9 mouse cellular contexts compared by ENCODE assay signal in the genomic region with DNA sequence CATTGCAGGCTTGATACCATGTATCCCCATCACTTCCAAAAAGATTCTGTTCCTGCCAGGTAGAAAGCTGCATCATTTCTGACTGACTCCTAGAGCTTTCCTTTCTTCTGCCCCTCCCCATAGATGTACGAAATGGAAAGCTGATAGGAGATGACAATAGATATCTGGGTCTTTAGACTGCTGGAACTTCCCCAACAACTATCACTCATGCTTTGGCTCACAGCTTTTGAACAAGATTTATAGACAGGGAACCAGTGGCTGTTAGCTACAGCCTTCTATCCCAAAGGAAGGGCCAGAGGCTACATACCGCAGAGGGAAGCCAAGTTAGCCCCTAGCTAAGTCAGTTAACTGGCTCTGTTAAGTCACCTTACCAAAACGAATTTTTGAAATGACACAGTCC.
DNase-seq lines count a peak whose midpoint lies in the region; ATAC-seq lines count a peak whose summit lies in the region.
"Had no signal": no experiment of that assay in that cellular context is flagged by ENCODE, and none has a peak within 500 bp of the region (broad histone marks: within the 10 kb centered on the region; RNA-seq: fewer than 3 reads in every experiment).

No protein-coding gene starts in this region.

- no peak overlapping the region for H3K27ac ChIP-seq in neural tube, embryonic 11.5 days (ENCODE audit: low read depth, low read length)
- H3K27ac ChIP-seq in limb, embryonic 15.5 days = peak overlapping the region; percentile 98
- H3K27ac ChIP-seq in stomach, embryonic 16.5 days (ENCODE audit: low read length) = no peak overlapping the region; the same call in 1 of the 2 replicates

- peak overlapping the region; percentile 67 for H3K4me2 ChIP-seq in neural tube, embryonic 11.5 days (ENCODE audit: low read depth)
- H3K4me2 ChIP-seq in limb, embryonic 15.5 days = peak overlapping the region; percentile 62
- H3K4me2 ChIP-seq in stomach, embryonic 16.5 days (ENCODE audit: low read depth, low read length) = peak overlapping the region; percentile 75

- 17% methylated on average over 3 of the region's 3 CpGs for WGBS in neural tube, embryonic 11.5 days
- 34% methylated on average over 3 of the region's 3 CpGs for WGBS in limb, embryonic 15.5 days
- 33% methylated on average over 3 of the region's 3 CpGs for WGBS in stomach, embryonic 16.5 days

- no peaks in the 10 kb centered on the region for H3K36me3 ChIP-seq in neural tube, embryonic 11.5 days (ENCODE audit: control insufficient read depth, insufficient read depth, low read length)
- no peaks in the 10 kb centered on the region for H3K36me3 ChIP-seq in limb, embryonic 15.5 days
- no peaks in the 10 kb centered on the region for H3K36me3 ChIP-seq in stomach, embryonic 16.5 days (ENCODE audit: control insufficient read depth, insufficient read depth, low read length)

- ATAC-seq in CD4-positive, CD25-positive, alpha-beta regulatory T cell, adult 4 months = no peak
- ATAC-seq in neural tube, embryonic 11.5 days (ENCODE audit: insufficient read depth, low FRiP score, low TSS enrichment) = no peak
- no peak for ATAC-seq in limb, embryonic 15.5 days (ENCODE audit: insufficient number of reproducible peaks, low FRiP score, low TSS enrichment, low read depth)
- no peak for ATAC-seq in stomach, embryonic 16.5 days (ENCODE audit: insufficient read depth, low FRiP score)
- ATAC-seq in erythroid progenitor cell, adult 5-6 weeks (replicated peaks; ENCODE audit: low FRiP score, poor library complexity, severe bottlenecking) = no peak

- H3K27me3 ChIP-seq in neural tube, embryonic 11.5 days (ENCODE audit: control insufficient read depth, insufficient read depth, low read length) = no peaks in the 10 kb centered on the region
- H3K27me3 ChIP-seq in limb, embryonic 15.5 days = no peaks in the 10 kb centered on the region
- H3K27me3 ChIP-seq in stomach, embryonic 16.5 days (ENCODE audit: control insufficient read depth, insufficient read depth, low read length) = no peaks in the 10 kb centered on the region

- DNase-seq in CD4-positive, CD25-positive, alpha-beta regulatory T cell, adult 2 months (ENCODE audit: low read depth, low spot score) = peak; percentile 31
- DNase-seq in neural tube, embryonic 11.5 days (ENCODE audit: low spot score) = no peak
- no peak for DNase-seq in neural tube, embryonic 10.5 days (ENCODE audit: extremely low spot score, low spot score)
- DNase-seq in frontal cortex, postnatal 14 days (ENCODE audit: low spot score in 2 of 2) = no peak
- DNase-seq: adrenal gland, adult 2 months had no signal

- peak overlapping the region; percentile 77 for H3K9ac ChIP-seq in neural tube, embryonic 11.5 days (ENCODE audit: low read length)
- peak overlapping the region; percentile 67 for H3K9ac ChIP-seq in limb, embryonic 15.5 days
- H3K9ac ChIP-seq in stomach, embryonic 16.5 days (ENCODE audit: low read length) = peak overlapping the region; percentile 79

- H3K9me3 ChIP-seq in neural tube, embryonic 11.5 days (ENCODE audit: control insufficient read depth, low read length) = no peaks in the 10 kb centered on the region
- no peaks in the 10 kb centered on the region for H3K9me3 ChIP-seq in limb, embryonic 15.5 days
- no peaks in the 10 kb centered on the region for H3K9me3 ChIP-seq in stomach, embryonic 16.5 days (replicated peaks; ENCODE audit: control insufficient read depth, low read length)

- H3K4me1 ChIP-seq in neural tube, embryonic 11.5 days (ENCODE audit: control insufficient read depth, insufficient read depth, low read length) = peaks cover 30% of the 10 kb centered on the region
- peaks cover 50% of the 10 kb centered on the region for H3K4me1 ChIP-seq in limb, embryonic 15.5 days
- H3K4me1 ChIP-seq in stomach, embryonic 16.5 days (ENCODE audit: control insufficient read depth, insufficient read depth, low read length) = peaks cover 33% of the 10 kb centered on the region

- peak overlapping the region; percentile 76 for H3K4me3 ChIP-seq in neural tube, embryonic 11.5 days (ENCODE audit: low read depth, low read length)
- peak overlapping the region; percentile 68 for H3K4me3 ChIP-seq in limb, embryonic 15.5 days
- H3K4me3 ChIP-seq in stomach, embryonic 16.5 days (replicated peaks; ENCODE audit: low read length) = peak overlapping the region; percentile 66
